Mouse (Mus musculus) brain, embryonic 14.5 days (tissue): ENCODE data around the gene 0610030E20Rik.

Experiments
- CTCF ChIP-seq: fragments of 200-500 bp; IDR thresholded peaks from 2 replicates; pipeline ENCODE4 v1.5.1; 2012; ENCODE audit warnings: inconsistent platforms, mild to moderate bottlenecking, moderate library complexity, borderline replicate concordance; ENCODE audit not compliant: insufficient read depth, insufficient read length; ENCODE audit errors: extremely low read depth
- POLR2A ChIP-seq: fragments of 200-500 bp; IDR thresholded peaks from 2 replicates; pipeline ENCODE4 v1.6.1; 2012; ENCODE audit warnings: mild to moderate bottlenecking, inconsistent platforms, borderline replicate concordance; ENCODE audit not compliant: poor library complexity, insufficient read depth, insufficient read length, severe bottlenecking; ENCODE audit errors: extremely low read depth

GRCm38 (mm10) chr6:72319019-72319418, 28.1 kb upstream of the 0610030E20Rik start:
- TF ChIP-seq POLR2A: no peak
- TF ChIP-seq CTCF: peak; percentile 45; the same call in 1 of the 2 replicates
